ENCODE assay signal across 18 mouse cellular contexts in the genomic region with DNA sequence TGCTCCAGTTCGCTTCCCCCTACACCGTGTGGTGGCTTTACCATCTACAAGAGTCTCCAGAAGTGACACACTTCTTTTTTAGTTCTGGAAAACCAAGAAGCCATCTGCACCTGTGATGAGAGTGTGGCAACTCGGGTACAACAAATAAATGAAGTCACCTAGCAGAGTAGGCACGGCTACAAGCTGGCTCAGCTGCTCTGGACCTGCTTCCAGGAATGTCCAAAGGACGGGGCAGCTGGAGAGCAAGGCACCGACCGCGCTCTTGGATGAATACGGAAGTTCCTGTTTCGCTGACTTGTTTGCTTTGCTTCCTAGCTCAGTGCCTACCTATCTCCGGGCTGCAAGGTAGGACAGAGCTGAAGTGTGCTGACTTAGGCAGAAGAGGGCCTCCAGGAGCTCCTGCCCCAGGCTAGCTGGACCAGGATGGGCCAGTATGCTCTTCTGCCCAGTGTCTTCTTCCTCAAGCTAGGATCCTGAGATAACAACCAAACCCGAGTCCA. TPM values are rescaled to one million over a fixed set of nuclear protein-coding genes. Genes with fewer than 3 reads are reported as not detected.
A peak's percentile ranks its signal among the peaks of the same experiment; 100 is the strongest.
DNase-seq lines count a peak whose midpoint lies in the region; ATAC-seq lines count a peak whose summit lies in the region.
"Had no signal": no experiment of that assay in that cellular context is flagged by ENCODE, and none has a peak within 500 bp of the region (broad histone marks: within the 10 kb centered on the region; RNA-seq: fewer than 3 reads in every experiment).

No protein-coding gene starts in this region.

- DNase-seq in heart, adult 9 months (ENCODE audit: low spot score in 2 of 2), result no peak
- no peak for DNase-seq in liver, embryonic 11.5 days (ENCODE audit: low spot score)
- peak; percentile 69 for DNase-seq in yolk sac, embryonic 10.5 days (ENCODE audit: low spot score)
- no peak for DNase-seq in layer of hippocampus, adult 18-20 months (ENCODE audit: low spot score in 2 of 2)
- DNase-seq: adrenal gland, adult 2 months; cerebellum, adult 9-11 months; gastrocnemius, postnatal 10 days; kidney, adult 9 months; retina, postnatal 1 day; thymus, postnatal 25 days had no signal

- H3K4me1 ChIP-seq in heart, embryonic 13.5 days, result peaks cover 28% of the 10 kb centered on the region
- H3K4me1 ChIP-seq in liver, embryonic 11.5 days (replicated peaks; ENCODE audit: control insufficient read depth, insufficient read depth, low read length), result peaks cover 9% of the 10 kb centered on the region; the same call in 1 of the 2 replicates
- peaks cover 5% of the 10 kb centered on the region; the same call in 1 of the 2 replicates for H3K4me1 ChIP-seq in liver, embryonic 12.5 days
- H3K4me1 ChIP-seq in liver, embryonic 15.5 days (replicated peaks), result no peaks in the 10 kb centered on the region
- H3K4me1 ChIP-seq: forebrain, embryonic 12.5 days had no signal

- H3K27ac ChIP-seq in heart, embryonic 13.5 days (replicated peaks), result peak overlapping the region; percentile 50; the same call in 1 of the 2 replicates
- no peak overlapping the region for H3K27ac ChIP-seq in liver, embryonic 11.5 days (ENCODE audit: low read depth, low read length)
- H3K27ac ChIP-seq in liver, embryonic 12.5 days, result no peak overlapping the region
- H3K27ac ChIP-seq in liver, embryonic 15.5 days (replicated peaks), result no peak overlapping the region
- H3K27ac ChIP-seq: forebrain, embryonic 12.5 days; hindbrain, embryonic 10.5 days; limb, embryonic 15.5 days; lung, embryonic 15.5 days had no signal

- no peak overlapping the region for H3K4me3 ChIP-seq in heart, embryonic 13.5 days
- H3K4me3 ChIP-seq in liver, embryonic 11.5 days (ENCODE audit: low read depth, low read length), result no peak overlapping the region
- no peak overlapping the region for H3K4me3 ChIP-seq in liver, embryonic 12.5 days
- H3K4me3 ChIP-seq in liver, embryonic 15.5 days (replicated peaks), result no peak overlapping the region
- H3K4me3 ChIP-seq: forebrain, embryonic 12.5 days; hindbrain, embryonic 10.5 days; limb, embryonic 15.5 days; lung, embryonic 15.5 days had no signal

- H3K4me2 ChIP-seq in heart, embryonic 13.5 days, result no peak overlapping the region
- 0 out of 2 replicates have a peak overlapping the region, but pooled peaks have one; percentile 1 for H3K4me2 ChIP-seq in liver, embryonic 11.5 days
- H3K4me2 ChIP-seq in liver, embryonic 12.5 days, result no peak overlapping the region
- H3K4me2 ChIP-seq in liver, embryonic 15.5 days, result no peak overlapping the region; the same call in 1 of the 2 replicates
- H3K4me2 ChIP-seq: forebrain, embryonic 12.5 days; limb, embryonic 15.5 days; lung, embryonic 15.5 days; midbrain, embryonic 11.5 days had no signal

- no peak for ATAC-seq in heart, embryonic 13.5 days (ENCODE audit: extremely low read depth, insufficient number of reproducible peaks, low FRiP score, low TSS enrichment)
- no peak for ATAC-seq in liver, embryonic 11.5 days (replicated peaks; ENCODE audit: low FRiP score)
- no peak for ATAC-seq in liver, embryonic 12.5 days
- peak; percentile 12; the same call in 1 of the 2 replicates for ATAC-seq in liver, embryonic 15.5 days (ENCODE audit: insufficient read depth)

- WGBS in heart, embryonic 13.5 days, result 65% methylated on average over 12 of the region's 12 CpGs
- 63% methylated on average over 12 of the region's 12 CpGs for WGBS in liver, embryonic 11.5 days
- 56% methylated on average over 12 of the region's 12 CpGs for WGBS in liver, embryonic 12.5 days (ENCODE audit: insufficient replicate concordance)
- 43% methylated on average over 12 of the region's 12 CpGs for whole genome bisulfite sequencing in liver, embryonic 15.5 days (ENCODE audit: insufficient replicate concordance)

- no peaks in the 10 kb centered on the region for H3K36me3 ChIP-seq in heart, embryonic 13.5 days
- H3K36me3 ChIP-seq in liver, embryonic 11.5 days (ENCODE audit: control insufficient read depth, insufficient read depth, low read length), result no peaks in the 10 kb centered on the region
- no peaks in the 10 kb centered on the region for H3K36me3 ChIP-seq in liver, embryonic 12.5 days
- H3K36me3 ChIP-seq in liver, embryonic 15.5 days (replicated peaks), result no peaks in the 10 kb centered on the region
- H3K36me3 ChIP-seq: forebrain, embryonic 12.5 days; hindbrain, embryonic 10.5 days; limb, embryonic 15.5 days; lung, embryonic 15.5 days had no signal

- no peaks in the 10 kb centered on the region for H3K9me3 ChIP-seq in heart, embryonic 13.5 days
- H3K9me3 ChIP-seq in liver, embryonic 11.5 days (ENCODE audit: control insufficient read depth, low read length), result no peaks in the 10 kb centered on the region
- no peaks in the 10 kb centered on the region for H3K9me3 ChIP-seq in liver, embryonic 12.5 days (replicated peaks)
- H3K9me3 ChIP-seq in liver, embryonic 15.5 days (replicated peaks), result no peaks in the 10 kb centered on the region
- H3K9me3 ChIP-seq: forebrain, embryonic 12.5 days; hindbrain, embryonic 10.5 days; limb, embryonic 15.5 days; lung, embryonic 15.5 days had no signal

- no peak overlapping the region for H3K9ac ChIP-seq in heart, embryonic 13.5 days
- no peak overlapping the region for H3K9ac ChIP-seq in liver, embryonic 11.5 days (ENCODE audit: low read depth, low read length)
- no peak overlapping the region for H3K9ac ChIP-seq in liver, embryonic 12.5 days
- H3K9ac ChIP-seq in liver, embryonic 15.5 days, result no peak overlapping the region
- H3K9ac ChIP-seq: forebrain, embryonic 12.5 days; limb, embryonic 15.5 days; lung, embryonic 15.5 days had no signal

- no peaks in the 10 kb centered on the region for H3K27me3 ChIP-seq in heart, embryonic 13.5 days (replicated peaks)
- H3K27me3 ChIP-seq in liver, embryonic 11.5 days (replicated peaks; ENCODE audit: control insufficient read depth, insufficient read depth, low read length), result no peaks in the 10 kb centered on the region
- no peaks in the 10 kb centered on the region for H3K27me3 ChIP-seq in liver, embryonic 12.5 days (replicated peaks)
- no peaks in the 10 kb centered on the region for H3K27me3 ChIP-seq in liver, embryonic 15.5 days
- H3K27me3 ChIP-seq: forebrain, embryonic 12.5 days; limb, embryonic 15.5 days; lung, embryonic 15.5 days had no signal

RNA-seq across cellular contexts. Expression of a gene that starts 22.9 kb away (rescaled TPM):
- 64.8 and 69.1 TPM in 2 replicates for polyA plus RNA-seq in heart, embryonic 13.5 days (2015; fragmentation: Nextera tagmentation; extraction: Ambion mirVana)
- polyA plus RNA-seq in liver, embryonic 11.5 days (2014; fragmentation: Nextera tagmentation; extraction: Ambion mirVana), result 24.3 and 26.6 TPM in 2 replicates
- polyA plus RNA-seq in liver, embryonic 12.5 days (2016; fragmentation: Nextera tagmentation; extraction: Ambion mirVana), result 13.0 and 13.1 TPM in 2 replicates
- polyA plus RNA-seq in liver, embryonic 15.5 days (2015; fragmentation: Nextera tagmentation; extraction: Ambion mirVana), result 9.8 and 10.8 TPM in 2 replicates
- 100 to 1,000 TPM; 238 to 245 TPM for total RNA-seq in layer of hippocampus, adult 18-20 months (2021)
